Mouse (Mus musculus) gastrocnemius, postnatal 4 days (tissue): Measurements from ENCODE around the gene Vps53. TPM values are rescaled to one million over a fixed set of nuclear protein-coding genes. Genes with fewer than 3 reads are reported as not detected.

Experiments
- DNase-seq, 2 experiments: peaks; one replicate each; pipeline ENCODE4 v3.0.0; 2021 to 2022; ENCODE audit warnings: low spot score in 2 of 2, mixed read lengths in 2 of 2
- total RNA-seq, 2 experiments: library from RNA; stranded (reverse); gene quantifications; 2 replicates each; pipeline ENCODE4 v1.2.3; 2021

Vps53 gene
- total RNA-seq, 2 experiments from 2014 or later = 30.2 to 33.7 TPM

DNA sequence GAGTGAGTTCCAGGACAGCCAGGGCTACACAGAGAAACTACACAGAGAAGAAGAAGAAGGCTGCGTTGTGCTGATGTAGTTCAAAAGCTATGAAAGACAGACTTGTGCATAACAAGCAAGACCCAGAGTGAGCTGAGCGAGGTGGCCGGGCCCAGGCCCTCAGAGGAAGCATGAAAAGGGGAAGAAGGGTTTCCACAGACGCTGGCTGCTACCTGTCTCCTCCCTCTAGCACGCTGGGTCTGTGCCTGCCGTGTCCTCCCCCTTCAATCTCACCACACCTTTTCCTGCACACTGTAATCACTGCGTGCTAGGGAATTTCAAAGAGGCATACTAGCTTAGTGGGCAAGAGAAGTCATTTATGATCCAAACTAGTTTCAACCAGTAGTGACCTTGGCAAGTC, 115.0 kb downstream of the Vps53 start:
- no peak for DNase-seq

DNA sequence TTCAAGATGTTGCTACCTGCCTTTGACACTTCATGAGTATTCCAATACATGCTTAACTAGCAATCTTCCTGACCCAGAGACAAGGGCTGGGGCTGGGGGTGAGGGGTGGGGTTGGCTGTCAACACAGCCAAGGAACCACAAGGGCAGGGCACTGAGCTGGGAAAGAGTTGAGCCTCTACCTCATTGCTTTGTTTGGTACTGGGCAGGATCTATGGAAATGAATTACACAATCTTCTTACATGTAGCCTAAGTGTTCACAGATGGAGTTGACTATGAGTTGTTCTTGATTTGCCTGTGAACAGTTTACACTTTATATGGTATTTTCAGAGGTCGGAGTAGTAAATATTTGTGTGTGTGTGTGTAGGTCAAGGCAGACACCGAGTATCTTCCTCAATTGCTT, 118.5 kb downstream of the Vps53 start:
- no peak for DNase-seq

DNA sequence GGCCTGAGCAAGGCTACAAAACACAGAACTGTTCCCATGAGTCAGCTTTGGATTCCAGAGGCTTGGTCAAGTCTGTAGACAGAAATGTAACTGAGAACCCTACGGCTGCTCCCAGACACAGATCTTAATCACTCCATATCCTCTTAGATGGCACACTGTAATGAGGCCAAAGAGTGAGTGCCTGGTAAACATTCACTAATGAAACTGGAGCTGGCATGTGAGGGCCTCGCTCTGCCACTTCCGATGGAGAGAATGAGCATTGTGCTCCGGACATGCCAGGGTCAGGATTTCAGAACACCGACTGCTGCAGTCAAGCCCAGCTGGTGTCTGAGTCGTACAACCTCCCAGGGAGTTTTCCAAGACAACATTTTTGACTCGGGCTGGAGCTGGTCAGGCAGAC, 119.5 kb downstream of the Vps53 start:
- no peak for DNase-seq

DNA sequence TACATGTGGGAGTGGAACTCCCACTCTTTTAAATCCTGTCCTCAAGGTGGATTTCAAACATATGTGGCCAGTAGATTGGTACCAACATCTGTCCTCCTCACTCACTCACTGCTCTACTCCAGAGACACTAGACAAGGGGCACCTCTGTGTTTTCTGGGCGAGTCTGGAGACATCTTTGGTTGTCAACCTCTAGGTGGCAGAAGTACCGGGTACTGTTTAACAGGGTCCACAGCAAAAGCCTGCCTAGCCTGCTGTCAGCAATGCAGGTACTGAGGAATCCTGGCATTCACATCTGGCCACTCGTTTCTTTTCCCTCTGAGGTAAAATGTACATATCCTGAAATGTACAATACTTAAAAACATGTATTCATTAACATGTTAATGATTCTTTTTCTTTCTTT, 123.0 kb downstream of the Vps53 start:
- DNase-seq = no peak

DNA sequence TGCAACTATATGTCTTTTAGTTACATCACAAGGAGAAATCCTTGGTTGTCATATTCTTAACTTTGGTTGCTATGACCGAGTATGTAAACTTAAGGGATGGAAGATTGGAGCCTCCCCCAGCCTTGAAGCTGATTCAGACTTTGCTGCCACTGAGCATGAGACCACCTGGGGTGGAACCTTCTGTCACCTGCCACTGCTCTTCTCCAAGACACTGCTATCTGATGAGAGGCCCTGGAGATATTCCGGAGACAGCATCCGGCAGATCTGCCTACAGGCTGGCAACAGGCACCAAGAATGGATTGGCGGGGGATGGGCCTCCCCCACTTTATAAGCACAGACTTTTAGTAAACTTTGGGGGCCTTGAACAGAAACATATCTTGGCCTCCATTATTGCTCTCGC, 127.0 kb downstream of the Vps53 start:
- no peak for DNase-seq

DNA sequence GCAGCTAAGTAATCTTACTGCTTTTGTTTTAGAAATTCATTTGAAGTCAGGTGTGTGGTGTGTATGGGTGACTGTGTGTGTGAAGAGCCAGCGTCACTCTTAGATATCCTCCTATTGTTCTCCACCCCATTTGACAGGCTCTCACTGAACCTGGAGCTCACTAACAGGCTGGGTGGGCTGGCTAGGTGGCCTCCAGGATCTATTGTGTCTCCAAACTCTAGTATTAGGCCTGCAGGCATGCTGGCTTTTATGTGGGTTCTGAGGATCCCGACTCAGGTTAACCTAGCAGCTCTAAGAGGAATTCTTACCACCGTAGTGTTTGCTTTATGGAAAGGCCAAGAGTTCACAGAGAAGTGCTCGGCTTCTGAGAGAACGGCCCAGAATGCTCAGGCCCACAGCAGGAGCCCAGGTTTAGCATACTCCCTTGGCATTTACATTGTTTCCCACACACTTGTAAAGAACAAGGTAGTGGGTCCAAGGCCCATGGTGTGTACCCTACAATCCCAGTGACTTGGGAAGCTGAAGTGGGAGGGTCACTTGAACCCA, 128.4 kb downstream of the Vps53 start:
- DNase-seq = no peak

DNA sequence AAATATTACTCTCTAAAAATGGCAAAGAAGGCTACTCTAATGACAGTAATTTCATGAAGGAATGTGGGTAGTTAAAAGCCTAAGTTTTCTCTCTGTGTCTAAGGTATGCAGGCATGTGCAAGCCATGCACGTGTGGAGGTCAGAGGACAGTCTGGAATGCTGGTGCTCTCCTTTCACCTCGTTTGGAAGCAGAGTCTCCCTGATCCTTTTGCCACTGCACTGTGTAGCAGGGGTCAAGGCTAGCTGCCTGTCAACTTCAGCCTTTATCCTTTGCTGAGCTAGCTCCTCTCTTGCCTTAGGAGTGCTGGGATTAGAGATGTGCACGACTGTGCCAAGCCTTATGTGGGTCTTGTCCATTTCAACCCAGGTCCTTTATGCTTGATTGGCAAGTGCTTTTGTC, 128.9 kb downstream of the Vps53 start:
- no peak for DNase-seq

DNA sequence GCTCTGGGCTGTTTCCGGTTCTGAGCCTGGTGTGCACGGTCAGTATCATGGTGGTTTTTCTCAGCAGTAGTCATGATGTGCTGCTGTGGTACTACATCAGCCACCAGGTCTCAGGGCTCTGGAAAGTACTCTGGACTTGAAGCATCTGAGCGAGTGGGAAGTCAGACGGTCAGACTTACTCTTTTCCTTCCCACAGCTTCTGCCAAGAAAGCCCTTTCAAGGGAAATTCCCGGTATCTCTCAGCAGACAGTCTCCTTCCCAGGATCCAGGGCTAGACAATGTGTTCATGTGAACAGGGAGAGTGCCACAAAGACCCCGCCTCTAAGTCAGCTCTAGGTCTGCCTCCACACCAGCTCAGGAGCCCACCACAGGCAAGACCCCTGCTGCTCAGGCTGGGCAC, 134.1 kb downstream of the Vps53 start:
- DNase-seq = no peak

DNA sequence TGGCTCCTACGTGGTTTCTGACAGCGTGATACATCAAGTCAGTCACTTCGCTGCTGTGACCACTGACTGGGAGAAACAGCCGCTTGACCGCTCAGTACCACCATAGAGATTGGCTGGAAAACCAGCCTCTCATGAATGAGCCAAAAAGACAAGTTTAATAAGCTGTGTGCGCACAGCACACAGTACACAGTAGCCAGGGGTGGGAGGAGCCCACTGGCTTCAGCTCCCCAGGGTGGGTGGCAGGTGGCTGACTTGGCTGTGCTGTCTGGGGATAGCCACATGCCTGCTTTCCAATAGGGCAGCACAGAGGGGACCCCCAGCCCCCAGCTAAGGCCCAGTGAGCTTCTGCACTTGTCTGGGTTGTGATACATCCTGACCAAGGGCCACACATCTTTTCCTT, 135.0 kb downstream of the Vps53 start:
- no peak for DNase-seq

DNA sequence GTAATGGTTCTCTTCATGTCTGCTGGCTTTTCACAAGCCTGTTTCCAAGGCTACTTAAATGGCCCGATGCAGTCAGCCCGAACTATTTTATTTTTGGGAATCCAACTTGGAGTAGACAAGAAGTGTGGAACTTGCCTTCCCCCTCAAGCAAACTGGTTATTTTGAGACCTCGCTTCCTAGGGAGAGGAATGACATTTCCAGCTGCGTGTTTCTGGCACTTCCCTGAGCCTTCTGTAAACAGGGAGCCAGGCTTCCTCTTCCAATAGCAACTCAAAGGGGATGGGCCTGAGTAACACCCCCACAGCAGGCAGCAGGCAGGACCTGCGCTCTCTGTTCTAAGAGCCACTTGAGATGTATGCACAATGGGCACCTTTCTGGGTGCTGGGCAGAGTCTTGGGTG, 136.6 kb downstream of the Vps53 start:
- no peak for DNase-seq

DNA sequence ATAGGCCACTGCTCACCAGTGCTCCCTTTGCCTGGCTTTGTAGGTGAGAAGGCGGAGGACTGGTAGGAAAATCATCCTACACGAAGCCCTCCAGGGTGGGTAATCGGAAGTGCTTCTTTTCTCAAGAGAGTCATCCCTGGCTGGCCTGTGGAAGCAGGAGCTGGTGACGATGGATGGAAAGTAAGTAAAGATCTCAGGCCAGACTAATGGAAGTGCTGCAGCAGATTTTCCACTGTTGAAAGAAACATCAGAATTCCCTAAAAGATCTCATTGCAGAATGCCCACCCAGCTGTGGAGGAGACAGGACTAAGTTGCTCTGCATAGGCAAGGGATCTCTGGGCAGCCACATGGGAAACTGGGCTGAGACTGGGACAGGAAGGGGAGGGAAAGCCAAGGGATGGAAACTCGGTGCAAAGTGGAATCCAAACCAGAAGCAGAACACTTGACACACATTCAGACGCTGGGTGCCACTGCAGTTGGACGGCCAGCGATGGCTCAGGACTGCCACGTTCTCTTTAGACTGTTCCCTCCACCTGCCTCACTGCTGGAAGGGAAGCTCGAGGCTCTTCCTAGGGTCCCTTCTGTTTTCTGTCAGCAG, 137.3 kb downstream of the Vps53 start:
- DNase-seq = no peak

DNA sequence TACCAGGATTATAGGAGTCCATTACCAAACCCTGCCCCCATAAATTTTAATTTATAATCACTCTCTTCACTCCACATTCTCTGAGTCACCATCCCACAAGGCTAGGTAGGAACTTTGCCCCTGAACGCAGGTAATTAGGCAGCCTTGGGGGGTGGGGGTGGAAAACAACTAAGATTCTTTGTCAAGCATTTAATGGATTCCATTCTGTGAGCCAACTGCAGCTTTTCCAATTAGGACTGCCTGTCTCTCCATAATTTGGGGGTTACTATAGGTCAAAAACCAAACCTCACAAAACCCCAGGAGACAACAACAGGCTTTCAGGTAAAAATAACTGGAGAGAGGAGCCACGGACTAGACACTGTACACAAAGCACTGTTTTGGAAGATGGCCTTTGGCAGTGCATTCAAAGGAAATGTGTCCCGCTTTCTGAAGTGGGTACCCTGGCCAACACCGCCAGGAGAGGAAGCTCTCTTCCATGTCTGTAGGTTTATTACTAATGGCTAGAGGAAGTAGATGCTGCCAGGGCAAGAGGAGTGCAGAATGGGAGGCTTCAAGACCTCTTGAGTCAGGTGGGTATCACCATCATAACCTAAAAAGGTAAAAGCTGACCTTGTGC, 138.6 kb downstream of the Vps53 start:
- DNase-seq = no peak

DNA sequence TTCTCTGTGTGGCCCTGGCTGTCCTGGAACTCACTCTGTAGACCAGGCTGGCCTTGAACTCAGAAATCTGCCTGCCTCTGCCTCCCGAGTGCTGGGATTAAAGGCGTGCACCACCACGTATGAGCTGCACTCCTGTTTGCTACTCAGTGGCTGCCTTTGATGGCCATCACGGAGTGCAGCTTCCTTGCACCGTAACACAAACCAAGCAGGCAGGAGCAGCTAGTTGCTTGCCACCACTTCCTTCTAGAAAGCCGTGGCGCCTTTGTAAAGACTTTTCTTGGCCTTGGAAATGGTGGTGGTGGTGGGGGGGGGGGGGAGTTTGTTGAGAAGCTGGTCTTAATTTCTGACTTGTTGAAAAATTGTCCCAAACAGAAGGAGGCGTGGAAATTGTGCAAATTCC, 139.3 kb downstream of the Vps53 start:
- DNase-seq = no peak

DNA sequence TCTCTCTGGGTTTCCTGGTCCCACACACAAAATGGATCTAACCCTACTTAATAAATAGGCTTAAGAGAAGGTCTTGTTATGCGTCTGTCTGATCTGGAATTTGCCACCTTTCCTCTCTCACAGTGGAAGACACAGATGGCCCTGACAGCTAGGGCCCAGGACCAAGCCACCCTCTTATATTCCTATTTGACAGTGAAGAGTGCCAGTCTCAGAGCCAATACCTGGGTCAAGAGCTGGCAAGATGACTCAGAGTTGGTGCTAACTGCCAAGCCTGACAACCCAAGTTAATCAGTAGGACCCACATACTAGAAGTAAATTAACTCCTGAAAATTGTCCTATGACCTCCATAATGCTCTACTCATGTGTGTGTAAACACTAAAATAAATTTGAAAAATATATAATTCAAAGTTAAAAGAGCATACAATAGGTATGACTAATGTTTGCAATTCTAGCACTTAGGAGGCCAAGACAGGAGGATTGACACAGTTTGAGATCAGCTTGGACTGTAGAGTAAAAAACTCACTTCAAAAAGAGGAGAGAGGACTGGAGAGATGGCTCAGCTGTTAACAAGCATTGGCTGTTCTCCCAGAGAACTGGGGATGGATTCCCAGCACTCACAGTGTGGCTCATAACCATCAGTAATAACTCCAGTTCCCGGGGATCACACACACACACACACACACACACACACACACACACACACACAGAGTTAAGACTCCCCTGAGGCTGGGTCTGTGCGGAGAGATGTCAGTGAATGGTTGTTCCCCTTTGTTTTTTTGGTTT, 140.0 kb downstream of the Vps53 start:
- DNase-seq = no peak

DNA sequence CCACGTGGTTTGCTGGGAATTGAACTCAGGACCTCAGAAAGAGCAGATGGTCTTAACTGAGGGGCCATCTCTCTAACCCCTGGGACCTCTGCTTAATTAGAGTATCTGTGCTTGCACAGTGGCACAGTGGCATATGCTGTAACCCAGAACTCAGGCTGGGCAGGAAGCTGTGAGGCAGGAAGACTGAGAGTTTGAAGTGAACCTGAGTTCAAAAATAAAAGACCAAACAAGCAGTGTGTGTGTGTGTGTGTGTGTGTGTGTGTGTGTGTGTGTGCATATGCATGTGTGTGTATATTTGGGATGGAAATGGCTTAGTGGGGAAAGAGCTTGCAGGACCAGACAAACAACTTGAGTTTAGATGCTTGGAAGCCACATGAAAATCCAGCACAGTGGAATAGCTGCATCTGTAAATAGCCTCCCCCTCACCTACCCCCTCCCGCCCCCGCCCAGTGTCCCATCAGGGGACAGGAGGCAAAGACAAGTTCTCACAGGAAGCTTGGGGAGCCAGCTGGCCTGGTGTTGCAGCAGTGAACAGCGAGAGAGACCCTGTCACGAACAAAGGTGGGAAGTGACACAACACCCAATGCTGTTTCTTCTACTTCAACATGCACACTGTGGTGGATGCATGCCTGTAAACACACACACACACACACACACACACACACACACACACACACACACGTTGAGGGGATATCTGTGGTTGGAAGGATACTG, 141.7 kb downstream of the Vps53 start:
- DNase-seq = no peak

DNA sequence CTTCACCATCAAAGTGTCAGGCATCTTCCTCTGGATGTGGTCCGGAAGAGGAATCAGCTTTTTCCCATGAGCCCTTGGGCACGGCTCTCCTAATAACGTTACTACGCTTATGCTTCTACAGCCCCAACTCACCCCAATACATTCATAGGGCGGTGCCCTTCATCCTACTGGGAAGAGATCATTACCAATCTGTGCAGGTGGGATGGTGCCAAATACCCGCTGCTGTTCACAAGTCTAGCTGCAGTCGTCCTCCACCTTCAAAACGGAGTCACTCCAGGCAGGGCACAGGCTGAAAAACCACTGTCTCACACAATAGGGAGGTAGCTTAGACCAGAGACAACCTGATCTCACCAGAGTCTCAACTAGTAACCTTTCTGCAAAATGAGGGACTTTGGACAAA, 144.3 kb downstream of the Vps53 start:
- DNase-seq = no peak

DNA sequence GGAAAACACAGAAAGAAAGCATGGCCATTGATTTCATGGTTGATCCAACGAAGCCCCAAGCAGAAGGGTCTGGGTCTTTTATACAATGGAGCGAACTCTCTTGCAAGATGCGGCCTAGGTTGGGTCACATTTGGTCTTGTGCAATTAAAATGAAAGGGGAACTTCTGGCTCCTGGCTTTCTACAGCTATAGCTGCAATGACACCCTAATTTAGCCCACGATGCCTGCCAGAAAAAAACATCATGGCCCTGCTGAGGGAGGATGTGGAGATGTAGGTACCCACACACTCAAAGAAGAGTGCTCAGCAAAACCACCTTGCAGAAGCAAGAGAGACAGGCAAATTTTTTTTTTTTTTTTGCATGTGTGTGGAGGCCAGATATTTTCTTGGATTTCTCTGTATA, 145.6 kb downstream of the Vps53 start:
- no peak for DNase-seq

DNA sequence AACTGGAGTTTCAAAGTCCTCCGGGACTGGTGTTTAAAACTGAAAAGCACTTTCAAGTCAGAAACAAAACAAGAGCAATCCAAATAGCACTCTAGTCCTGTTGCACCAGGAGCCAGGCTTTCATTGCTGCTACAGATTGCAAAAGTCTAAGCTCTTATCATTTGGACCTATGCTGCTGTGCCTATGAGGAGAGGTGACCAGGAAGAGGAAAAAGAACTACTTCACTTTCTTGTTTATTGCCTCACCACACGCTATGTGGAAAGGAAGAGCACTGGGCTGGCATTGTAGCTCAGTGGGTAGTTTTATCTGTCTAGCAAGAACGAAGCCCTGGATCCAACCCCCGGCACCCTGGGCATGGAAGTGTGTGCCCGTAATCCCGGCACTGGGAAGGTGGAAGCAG, 146.1 kb downstream of the Vps53 start:
- no peak for DNase-seq

DNA sequence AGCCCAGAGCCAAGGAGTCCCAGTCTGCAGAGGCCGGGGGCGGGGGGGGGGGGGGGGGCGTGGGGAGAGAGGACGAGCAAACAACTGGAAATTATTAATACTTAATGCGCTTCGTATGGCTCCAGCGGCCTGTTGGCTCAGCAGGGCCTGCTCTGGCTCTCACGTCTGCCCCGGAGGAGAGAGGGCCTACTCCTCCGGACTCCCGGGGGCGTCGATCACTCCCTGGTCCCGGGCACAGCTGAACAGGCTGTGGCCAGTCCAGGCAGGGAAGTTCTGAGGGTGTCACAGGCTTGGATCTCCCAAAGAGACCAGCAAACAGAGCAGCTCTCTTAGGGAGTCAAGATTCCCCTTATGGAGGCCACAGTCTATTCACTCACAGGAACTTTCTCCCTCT, 151.4 kb downstream of the Vps53 start:
- DNase-seq = peak in 1 of 2 experiments; percentile 52

DNA sequence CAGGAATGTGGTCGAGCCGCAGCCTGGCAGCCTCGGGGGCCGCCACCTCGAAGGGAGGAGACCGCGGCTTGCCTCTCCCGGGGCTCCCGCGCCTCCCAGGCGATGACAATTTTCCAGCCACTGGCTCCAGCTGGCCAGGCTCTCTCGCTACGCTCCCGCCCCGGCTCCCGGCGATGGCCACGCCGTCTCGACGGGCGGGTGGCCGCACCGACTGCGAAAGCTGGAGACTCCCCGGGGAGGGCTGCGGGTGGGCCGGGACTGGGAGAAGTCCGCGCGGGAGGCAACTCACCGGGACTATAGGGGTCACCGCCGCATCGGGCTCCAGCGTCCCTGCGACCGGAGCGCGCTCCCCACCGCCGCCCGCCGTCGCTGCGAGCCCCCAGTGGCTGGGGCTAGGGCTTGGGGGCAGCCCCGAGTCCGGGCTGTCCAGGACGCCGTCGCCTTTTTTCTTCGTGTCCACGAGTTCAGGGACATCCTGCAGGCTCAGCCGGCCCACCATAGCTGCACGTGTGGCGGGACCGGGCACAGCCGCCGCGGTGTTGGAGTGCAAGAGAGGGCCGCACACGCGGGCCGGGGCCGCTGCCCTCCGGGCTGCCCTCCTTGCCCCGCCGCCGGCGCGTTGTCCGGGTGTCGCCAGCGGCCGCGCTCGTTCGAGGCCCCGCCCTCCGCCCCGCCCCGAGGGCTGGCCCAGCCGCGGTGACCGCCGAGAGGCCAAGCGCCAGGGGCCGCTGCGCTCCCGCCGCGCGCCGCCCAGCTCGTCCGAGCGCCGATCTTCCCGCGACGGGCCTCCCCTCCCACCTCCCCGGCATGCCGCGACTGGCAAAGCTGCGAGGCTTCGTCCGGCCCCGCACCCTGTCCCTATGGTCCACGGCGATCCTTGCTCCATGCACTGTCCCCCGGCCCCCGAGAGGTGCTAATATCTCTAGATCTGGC, 152.0 kb downstream of the Vps53 start, which contains the start of gene Rflnb:
Gene Rflnb (minus strand): TSS at position 644 of the 933 bp plus-strand sequence.
- DNase-seq = peak; percentile 92 to 93
